Mouse (Mus musculus) cerebellum, adult 2 months (tissue): ENCODE measurements around the gene Actg1. TPM values are rescaled to one million over a fixed set of nuclear protein-coding genes. Genes with fewer than 3 reads are reported as not detected.

Experiments
- DNase-seq, 2 experiments: peaks; one replicate each; pipeline ENCODE4 v3.0.0; 2021
- H3K27ac ChIP-seq: fragments of 200-500 bp; 2 replicates; pipeline ENCODE4 v1.5.1; 2012; ENCODE audit warnings: low read length, control low read depth, inconsistent platforms; ENCODE audit not compliant: insufficient read depth
- H3K27me3 ChIP-seq: fragments of 200-500 bp; 2 replicates; pipeline ENCODE4 v1.6.1; 2012; ENCODE audit warnings: inconsistent platforms, mild to moderate bottlenecking, low read length, moderate library complexity; ENCODE audit not compliant: control insufficient read depth, insufficient read depth
- H3K4me1 ChIP-seq: fragments of 200-500 bp; 2 replicates; pipeline ENCODE4 v1.6.1; 2011; ENCODE audit warnings: low read length; ENCODE audit not compliant: control insufficient read depth, insufficient read depth
- H3K4me3 ChIP-seq: fragments of 200-500 bp; replicated peaks from 2 replicates; pipeline ENCODE3; 2011; ENCODE audit warnings: mild to moderate bottlenecking, low read depth, low read length, control low read depth; ENCODE audit not compliant: insufficient read depth
- CTCF ChIP-seq: fragments of 200-500 bp; IDR thresholded peaks from 2 replicates; pipeline ENCODE4 v1.5.1; 2011; ENCODE audit warnings: low read depth, mild to moderate bottlenecking, control low read depth, low read length, moderate library complexity, borderline replicate concordance; ENCODE audit not compliant: insufficient read depth
- POLR2A ChIP-seq: fragments of 200-500 bp; IDR thresholded peaks from 2 replicates; pipeline ENCODE4 v1.6.1; 2011; ENCODE audit warnings: low read length, control low read depth, borderline replicate concordance; ENCODE audit not compliant: insufficient read depth
- WGBS: fragments of 180-500 bp; shearing (Covaris S2); methylation state at CpG from one replicate; pipeline ENCODE4 v1.1.7; 2018; 5-methylcytosine and 5-hydroxymethylcytosine counted together
- polyA plus RNA-seq: library from polyadenylated mRNA; depleted of rRNA; stranded (reverse); fragments of >200 nt; gene quantifications from 2 replicates; pipeline ENCODE4 v1.2.3, GENCODE M21; 2012; rRNA removed

Actg1 gene
- polyA plus RNA-seq: 834 and 845 TPM in 2 replicates

DNA sequence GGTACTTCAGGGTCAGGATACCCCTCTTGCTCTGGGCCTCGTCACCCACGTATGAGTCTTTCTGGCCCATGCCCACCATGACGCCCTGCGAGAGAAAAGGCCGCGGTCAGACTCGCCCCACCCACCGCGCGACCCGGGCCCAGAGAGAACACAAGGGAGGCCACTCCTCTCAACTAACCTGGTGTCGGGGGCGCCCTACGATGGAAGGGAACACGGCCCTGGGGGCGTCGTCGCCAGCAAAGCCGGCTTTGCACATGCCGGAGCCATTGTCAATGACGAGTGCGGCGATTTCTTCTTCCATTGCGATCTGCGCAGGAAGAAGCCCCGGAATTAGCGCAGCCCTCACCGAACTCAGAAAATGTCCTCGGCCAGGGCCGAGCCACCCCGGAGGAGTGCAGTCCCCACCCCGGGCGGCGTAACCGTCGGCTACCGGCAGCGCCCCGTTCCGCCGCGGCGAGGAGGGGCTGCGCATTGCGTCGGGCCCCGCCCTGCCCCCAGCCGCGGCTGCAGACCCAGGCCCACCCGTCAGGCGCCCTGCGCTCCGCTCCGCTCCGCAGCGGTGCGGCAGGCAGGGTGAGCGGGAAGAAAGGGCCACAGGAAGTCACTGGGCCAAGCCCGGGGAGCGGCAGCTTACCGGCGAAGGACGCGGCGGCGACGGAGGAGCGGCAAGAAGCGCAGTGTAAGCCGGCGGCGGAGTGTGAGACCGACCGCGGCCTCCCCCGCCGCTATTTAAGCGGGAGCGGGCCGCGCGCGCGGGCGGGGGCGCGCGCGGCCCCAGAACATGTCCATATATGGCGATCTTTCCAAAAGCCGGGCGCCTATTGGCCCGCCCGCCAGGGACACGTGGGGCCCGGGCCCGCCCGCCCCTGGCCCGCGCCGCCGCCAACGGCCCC lies at the start of gene Actg1:
TSS of gene Actg1 (minus strand) at position 752 of the 893 bp plus-strand sequence.
- Histone ChIP-seq H3K27me3 (no peaks in the 10 kb centered on the region), H3K27ac (peak within 1 kb of the TSS; percentile 95), H3K4me1 (peaks cover 16% of the 10 kb centered on the region), H3K4me3 (peak within 1 kb of the TSS; percentile 93)
- TF ChIP-seq POLR2A (peak; percentile 91), CTCF (no peak)
- DNase-seq: peak; percentile 85 to 89
- 1% methylated on average over 97 of the region's 103 CpGs for WGBS

DNA sequence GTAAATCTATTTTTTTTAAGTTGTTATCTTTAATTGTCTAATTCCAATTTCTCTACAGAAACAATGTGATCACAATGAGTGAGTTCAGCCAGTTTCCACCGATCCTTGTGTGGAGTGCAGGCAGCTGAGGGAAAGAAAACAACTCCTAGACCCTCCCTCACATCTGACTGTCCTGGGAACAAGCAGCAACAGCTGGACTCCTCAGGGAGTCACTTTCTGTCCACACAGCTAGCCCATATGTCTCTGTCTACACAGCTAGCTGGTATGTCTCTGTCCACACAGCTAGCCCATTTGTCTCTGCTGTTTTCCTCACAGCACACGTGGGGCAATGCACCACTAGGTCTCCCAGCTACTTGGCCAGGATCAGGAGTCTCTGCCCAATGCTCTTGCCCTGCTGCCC lies 49.3 kb upstream of the Actg1 start:
- WGBS: 53% methylated on average over 2 of the region's 2 CpGs
- no peaks in the 10 kb centered on the region for H3K27me3 ChIP-seq
- H3K4me3 ChIP-seq: no peak overlapping the region
- TF ChIP-seq CTCF (no peak), POLR2A (no peak)
- no peaks in the 10 kb centered on the region; the same call in 1 of the 2 replicates for H3K4me1 ChIP-seq
- DNase-seq: no peak
- H3K27ac ChIP-seq: no peak overlapping the region

DNA sequence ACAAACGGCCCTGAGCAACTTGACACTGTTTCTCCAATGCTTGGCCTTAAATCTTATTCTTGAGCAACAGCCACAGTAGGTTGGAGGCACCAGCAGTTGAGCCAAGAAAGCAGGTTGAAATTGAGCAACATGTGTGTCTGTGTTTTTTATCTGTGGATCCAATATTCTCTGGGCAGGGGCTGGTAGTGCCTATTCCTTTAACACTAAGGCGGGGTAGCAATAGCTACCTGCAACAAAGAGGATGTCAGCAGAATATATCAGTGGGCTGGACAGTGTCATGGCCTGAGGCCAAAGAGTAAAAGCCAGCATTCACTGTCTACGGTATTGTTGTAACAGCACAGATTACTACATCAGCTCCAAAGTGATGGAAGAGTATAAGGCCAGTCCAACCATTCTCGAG lies 47.3 kb upstream of the Actg1 start:
- TF ChIP-seq CTCF (no peak), POLR2A (no peak)
- H3K4me1 ChIP-seq: no peaks in the 10 kb centered on the region; the same call in 1 of the 2 replicates
- H3K27me3 ChIP-seq: no peaks in the 10 kb centered on the region
- DNase-seq: no peak
- no peak overlapping the region for H3K27ac ChIP-seq
- no peak overlapping the region for H3K4me3 ChIP-seq
- 76% methylated on average over 4 of the region's 4 CpGs for WGBS

DNA sequence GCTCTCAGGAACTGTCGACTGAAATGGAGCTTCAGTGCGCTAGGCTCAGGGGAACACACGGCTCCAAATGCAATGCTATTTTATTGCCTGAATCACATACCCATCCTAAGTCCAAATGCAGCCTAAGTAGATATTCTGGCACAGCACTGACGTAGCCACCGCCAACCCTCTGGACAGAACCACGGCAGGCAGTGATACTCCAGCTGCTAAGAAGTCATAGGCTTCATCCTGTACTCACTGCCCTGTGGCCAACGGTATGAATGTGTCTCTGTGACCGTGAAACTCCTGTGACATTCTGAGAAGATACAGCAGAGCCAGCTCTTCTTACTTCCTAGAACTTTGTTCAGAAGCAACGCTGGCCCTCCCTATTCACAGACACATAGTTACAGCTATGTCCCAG lies 40.2 kb upstream of the Actg1 start:
- no peaks in the 10 kb centered on the region for H3K27me3 ChIP-seq
- H3K27ac ChIP-seq: no peak overlapping the region
- WGBS: 85% methylated on average over 9 of the region's 9 CpGs
- no peak overlapping the region for H3K4me3 ChIP-seq
- no peak for TF ChIP-seq POLR2A
- no peak for TF ChIP-seq CTCF
- no peaks in the 10 kb centered on the region; the same call in 1 of the 2 replicates for H3K4me1 ChIP-seq
- no peak for DNase-seq

DNA sequence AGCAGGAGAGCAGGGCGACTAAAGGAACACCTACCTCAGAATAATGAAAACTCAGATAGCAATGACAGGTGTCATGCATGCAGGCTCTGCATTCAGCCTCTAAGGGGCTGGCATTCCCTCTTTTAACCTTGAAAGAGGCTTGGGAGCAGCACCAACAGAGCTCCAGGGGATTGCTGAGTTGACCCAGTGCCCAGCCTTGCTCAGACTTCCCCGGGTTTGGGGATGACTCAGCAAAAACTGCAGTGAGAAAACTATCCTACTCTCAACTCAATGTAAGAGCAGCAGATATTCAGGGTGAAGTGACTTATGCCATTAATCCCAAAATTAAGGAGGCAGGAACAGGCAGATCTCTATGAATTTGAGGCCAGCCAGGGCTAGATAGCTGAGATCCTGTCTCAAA lies 38.8 kb upstream of the Actg1 start:
- TF ChIP-seq CTCF (no peak), POLR2A (no peak)
- Histone ChIP-seq H3K4me3 (no peak overlapping the region), H3K27ac (no peak overlapping the region), H3K27me3 (no peaks in the 10 kb centered on the region), H3K4me1 (no peaks in the 10 kb centered on the region)
- WGBS: 45% methylated on average over 2 of the region's 2 CpGs
- no peak for DNase-seq

DNA sequence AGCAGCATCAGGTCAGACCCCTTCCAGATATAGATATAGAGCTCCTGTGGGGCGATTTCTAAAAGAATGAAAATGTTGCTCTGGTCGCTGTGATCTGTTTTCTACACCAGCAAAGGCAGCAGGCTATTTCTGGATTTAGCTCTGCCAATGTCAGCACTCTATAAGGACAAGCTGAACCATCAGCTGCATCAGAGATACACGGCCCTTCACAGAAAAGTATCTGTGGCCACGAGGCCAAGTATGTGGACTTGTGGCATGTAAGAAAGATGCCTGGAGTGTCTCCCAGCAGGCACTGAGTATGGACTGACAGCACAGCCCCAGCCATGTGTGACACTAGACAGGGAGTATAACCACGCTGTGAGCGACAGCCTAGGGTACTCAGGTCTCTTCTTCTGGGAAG lies 38.3 kb upstream of the Actg1 start:
- no peak overlapping the region for H3K27ac ChIP-seq
- H3K4me3 ChIP-seq: no peak overlapping the region

DNA sequence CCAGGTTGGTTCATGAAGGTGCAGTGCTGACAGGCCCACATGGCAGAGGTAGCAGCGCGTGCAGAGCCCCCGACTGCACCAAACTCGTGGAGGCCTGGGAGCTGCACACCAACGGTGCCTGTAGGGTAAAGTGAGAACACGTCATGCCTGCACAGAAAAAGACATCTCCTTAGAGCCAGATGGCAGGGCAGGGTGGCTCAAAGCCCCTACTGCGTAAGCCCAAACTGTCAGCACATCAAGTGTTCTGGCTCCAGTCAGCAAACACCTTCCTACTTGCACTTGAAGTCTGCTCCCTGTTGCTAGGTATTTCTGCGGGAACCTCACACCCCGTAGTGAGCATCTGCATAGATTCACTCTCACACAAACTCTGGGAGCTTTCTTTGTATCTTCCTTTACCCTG lies 34.2 kb upstream of the Actg1 start:
- Histone ChIP-seq H3K27me3 (no peaks in the 10 kb centered on the region), H3K4me3 (no peak overlapping the region), H3K27ac (no peak overlapping the region), H3K4me1 (peaks cover 6% of the 10 kb centered on the region)
- DNase-seq: no peak
- 85% methylated on average over 9 of the region's 9 CpGs for WGBS
- TF ChIP-seq CTCF (no peak), POLR2A (no peak)

More for the DNA sequence above, 38.3 kb upstream of the Actg1 start:
- Histone ChIP-seq H3K27me3 (no peaks in the 10 kb centered on the region), H3K4me1 (no peaks in the 10 kb centered on the region)
- DNase-seq: no peak
- 90% methylated on average over 6 of the region's 6 CpGs for WGBS
- TF ChIP-seq CTCF (no peak), POLR2A (no peak)

DNA sequence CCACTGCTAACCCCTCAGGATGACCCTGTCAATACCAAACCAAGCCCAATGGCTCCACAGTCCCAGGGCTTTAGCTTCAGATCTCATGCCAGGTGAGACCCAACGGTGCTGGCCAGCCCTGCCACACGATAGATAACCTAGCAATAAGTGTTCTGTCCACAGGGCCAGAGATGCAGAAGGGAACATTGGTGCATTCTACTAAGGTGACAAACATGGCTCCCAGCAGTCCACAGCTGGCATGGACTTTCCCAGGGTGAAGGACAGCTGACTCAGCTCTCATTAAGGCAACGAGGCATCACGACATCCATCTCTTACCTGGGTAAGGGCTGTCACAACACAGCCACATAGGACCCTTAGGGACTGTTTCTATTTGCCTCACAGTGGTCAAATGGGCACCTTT lies 32.8 kb upstream of the Actg1 start:
- WGBS: 89% methylated on average over 4 of the region's 4 CpGs

More for the DNA sequence above, 32.8 kb upstream of the Actg1 start:
- Histone ChIP-seq H3K4me3 (no peak overlapping the region), H3K4me1 (peaks cover 8% of the 10 kb centered on the region), H3K27ac (no peak overlapping the region), H3K27me3 (no peaks in the 10 kb centered on the region)
- TF ChIP-seq POLR2A (no peak), CTCF (no peak)
- no peak for DNase-seq
